Mouse (Mus musculus) intestine, embryonic 16.5 days (tissue): Measurements from ENCODE around the gene Trim29. TPM values are rescaled to one million over a fixed set of nuclear protein-coding genes. Genes with fewer than 3 reads are reported as not detected.

Experiments
- ATAC-seq: fragments of 200-750 bp; cut with Nextera tagmentation; 2 replicates; pipeline ENCODE4 v1.8.0; 2017; ENCODE audit warnings: moderate TSS enrichment, moderate library complexity
- H3K27ac ChIP-seq: fragments of 300-500 bp; sonication (generic); 2 replicates; pipeline ENCODE4 v1.5.1; 2014; ENCODE audit warnings: mild to moderate bottlenecking, low read length
- H3K27me3 ChIP-seq: fragments of 300-500 bp; sonication (generic); replicated peaks from 2 replicates; pipeline ENCODE4 v1.6.1; 2014; ENCODE audit warnings: low read length, control low read depth, mixed read lengths; ENCODE audit not compliant: control insufficient read depth, insufficient read depth
- H3K36me3 ChIP-seq: fragments of 300-500 bp; sonication (generic); 2 replicates; pipeline ENCODE4 v1.6.1; 2014; ENCODE audit warnings: low read length, control low read depth; ENCODE audit not compliant: control insufficient read depth, insufficient read depth
- H3K4me1 ChIP-seq: fragments of 300-500 bp; sonication (generic); 2 replicates; pipeline ENCODE4 v1.6.1; 2014; ENCODE audit warnings: low read length, control low read depth, mixed read lengths; ENCODE audit not compliant: control insufficient read depth, insufficient read depth
- H3K4me2 ChIP-seq: fragments of 300-500 bp; sonication (generic); 2 replicates; pipeline ENCODE4 v1.6.1; 2014; ENCODE audit warnings: low read depth, low read length, control low read depth
- H3K4me3 ChIP-seq: fragments of 300-500 bp; sonication (generic); 2 replicates; pipeline ENCODE4 v1.5.1; 2014; ENCODE audit warnings: mild to moderate bottlenecking, low read length
- H3K9ac ChIP-seq: fragments of 300-500 bp; sonication (generic); 2 replicates; pipeline ENCODE4 v1.6.1; 2014; ENCODE audit warnings: low read depth, low read length
- H3K9me3 ChIP-seq: fragments of 300-500 bp; sonication (generic); 2 replicates; pipeline ENCODE4 v1.6.1; 2016; ENCODE audit warnings: low read length, control low read depth; ENCODE audit not compliant: control insufficient read depth
- whole genome bisulfite sequencing: fragments of 180-500 bp; shearing (Covaris S2); extraction: QIAGEN DNeasy Blood & Tissue Kit; methylation state at CpG from one replicate; pipeline ENCODE4 v1.1.7; 2014; 5-methylcytosine and 5-hydroxymethylcytosine counted together
- polyA plus RNA-seq: library from polyadenylated mRNA; unstranded; fragments of >200 nt; fragmentation: Nextera tagmentation; extraction: Ambion mirVana; gene quantifications from 2 replicates; pipeline ENCODE4 v1.2.1, GENCODE M21; 2015

Trim29 gene
- polyA plus RNA-seq, 1 experiment from 2014 or later: 1.0 TPM

GRCm38 (mm10) chr9:43325486-43325885 lies 14.8 kb downstream of the Trim29 start:
- Histone ChIP-seq H3K27me3 (no peaks in the 10 kb centered on the region), H3K4me2 (no peak overlapping the region), H3K9me3 (no peaks in the 10 kb centered on the region), H3K4me3 (no peak overlapping the region), H3K36me3 (no peaks in the 10 kb centered on the region), H3K27ac (no peak overlapping the region), H3K4me1 (no peaks in the 10 kb centered on the region), H3K9ac (no peak overlapping the region)
- WGBS: 59% methylated on average over 3 of the region's 3 CpGs
- no peak for ATAC-seq

GRCm38 (mm10) chr9:43326015-43326631 lies 15.5 kb downstream of the Trim29 start:
- H3K27me3 ChIP-seq: no peaks in the 10 kb centered on the region
- ATAC-seq: peak; percentile 31; the same call in 1 of the 2 replicates
- H3K9ac ChIP-seq: no peak overlapping the region
- 59% methylated on average over 7 of the region's 7 CpGs for WGBS
- no peaks in the 10 kb centered on the region for H3K4me1 ChIP-seq
- no peaks in the 10 kb centered on the region for H3K36me3 ChIP-seq
- H3K4me2 ChIP-seq: no peak overlapping the region
- H3K4me3 ChIP-seq: no peak overlapping the region
- H3K27ac ChIP-seq: no peak overlapping the region
- H3K9me3 ChIP-seq: no peaks in the 10 kb centered on the region

GRCm38 (mm10) chr9:43327182-43328129 lies 16.8 kb downstream of the Trim29 start:
- Histone ChIP-seq H3K27ac (no peak overlapping the region), H3K36me3 (no peaks in the 10 kb centered on the region), H3K4me2 (no peak overlapping the region), H3K9ac (no peak overlapping the region), H3K4me3 (no peak overlapping the region), H3K27me3 (no peaks in the 10 kb centered on the region), H3K4me1 (no peaks in the 10 kb centered on the region), H3K9me3 (no peaks in the 10 kb centered on the region)
- 50% methylated on average over 21 of the region's 21 CpGs for WGBS
- ATAC-seq: no peak

GRCm38 (mm10) chr9:43330426-43330825 lies 19.8 kb downstream of the Trim29 start:
- Histone ChIP-seq H3K27me3 (no peaks in the 10 kb centered on the region), H3K4me2 (no peak overlapping the region), H3K27ac (no peak overlapping the region), H3K36me3 (no peaks in the 10 kb centered on the region), H3K9ac (no peak overlapping the region), H3K9me3 (no peaks in the 10 kb centered on the region), H3K4me3 (no peak overlapping the region), H3K4me1 (no peaks in the 10 kb centered on the region)
- WGBS: 46% methylated on average over 5 of the region's 5 CpGs
- no peak for ATAC-seq

- 68% methylated on average over 8 of the region's 8 CpGs for WGBS
- no peak for ATAC-seq
- Histone ChIP-seq H3K27me3 (no peaks in the 10 kb centered on the region), H3K4me2 (no peak overlapping the region), H3K4me3 (no peak overlapping the region), H3K9me3 (no peaks in the 10 kb centered on the region), H3K27ac (no peak overlapping the region), H3K4me1 (no peaks in the 10 kb centered on the region), H3K36me3 (no peaks in the 10 kb centered on the region), H3K9ac (no peak overlapping the region)
Measured at GRCm38 (mm10) chr9:43331476-43332471, 21.1 kb downstream of the Trim29 start.

- Histone ChIP-seq H3K36me3 (no peaks in the 10 kb centered on the region), H3K27ac (no peak overlapping the region), H3K9me3 (no peaks in the 10 kb centered on the region), H3K9ac (no peak overlapping the region), H3K4me2 (no peak overlapping the region), H3K27me3 (no peaks in the 10 kb centered on the region), H3K4me1 (no peaks in the 10 kb centered on the region), H3K4me3 (no peak overlapping the region)
- ATAC-seq: no peak
- 62% methylated on average over 8 of the region's 8 CpGs for WGBS
Measured at GRCm38 (mm10) chr9:43334476-43334875, 23.8 kb downstream of the Trim29 start.

- Histone ChIP-seq H3K36me3 (no peaks in the 10 kb centered on the region), H3K9me3 (no peaks in the 10 kb centered on the region), H3K9ac (no peak overlapping the region), H3K4me1 (no peaks in the 10 kb centered on the region), H3K4me3 (no peak overlapping the region), H3K27me3 (no peaks in the 10 kb centered on the region), H3K27ac (no peak overlapping the region), H3K4me2 (no peak overlapping the region)
- no peak for ATAC-seq
- WGBS: 57% methylated on average over 4 of the region's 4 CpGs
Measured at GRCm38 (mm10) chr9:43337636-43338035, 27.0 kb downstream of the Trim29 start.

GRCm38 (mm10) chr9:43338067-43338466 lies 27.4 kb downstream of the Trim29 start:
- H3K36me3 ChIP-seq: no peaks in the 10 kb centered on the region
- no peak overlapping the region for H3K4me2 ChIP-seq
- H3K27ac ChIP-seq: no peak overlapping the region
- H3K4me1 ChIP-seq: no peaks in the 10 kb centered on the region
- ATAC-seq: no peak
- H3K4me3 ChIP-seq: no peak overlapping the region
- no peak overlapping the region for H3K9ac ChIP-seq
- WGBS: 70% methylated on average over 5 of the region's 5 CpGs
- no peaks in the 10 kb centered on the region for H3K27me3 ChIP-seq
- no peaks in the 10 kb centered on the region for H3K9me3 ChIP-seq

- H3K27me3 ChIP-seq: no peaks in the 10 kb centered on the region
- ATAC-seq: no peak; the same call in 1 of the 2 replicates
- no peaks in the 10 kb centered on the region for H3K9me3 ChIP-seq
- no peak overlapping the region for H3K9ac ChIP-seq
- no peak overlapping the region for H3K4me2 ChIP-seq
- no peak overlapping the region for H3K27ac ChIP-seq
- WGBS: 0% methylated on average over 2 of the region's 2 CpGs
- no peak overlapping the region for H3K4me3 ChIP-seq
- H3K36me3 ChIP-seq: no peaks in the 10 kb centered on the region
- no peaks in the 10 kb centered on the region for H3K4me1 ChIP-seq
Measured at GRCm38 (mm10) chr9:43339614-43340020, 29.0 kb downstream of the Trim29 start.
